Mouse (Mus musculus) megakaryocyte, embryonic 14.5 days (primary cell): Measurements from ENCODE around the gene Adgrv1.

ENCODE experiments used
- FLI1 ChIP-seq: IDR thresholded peaks from 2 replicates; pipeline ENCODE4 v1.6.1; 2012; ENCODE audit warnings: low read length, inconsistent platforms, mixed read lengths
- GATA1 ChIP-seq: IDR thresholded peaks from 3 replicates; pipeline ENCODE4 v1.6.1; 2012; ENCODE audit warnings: mixed read lengths, low read length, inconsistent platforms, borderline replicate concordance

- TF ChIP-seq GATA1 (no peak), FLI1 (no peak)
These were observed 461.8 kb downstream of the Adgrv1 start for GRCm38 (mm10) chr13:81171115-81171514.
